Mouse (Mus musculus): ENCODE results near the gene Pip4k2c. TPM values are rescaled to one million over a fixed set of nuclear protein-coding genes. Genes with fewer than 3 reads are reported as not detected.

Gene Pip4k2c
- total RNA-seq, 4 experiments from 2014 or later: 7.6 to 8.8 (median 8.4) TPM

DNA sequence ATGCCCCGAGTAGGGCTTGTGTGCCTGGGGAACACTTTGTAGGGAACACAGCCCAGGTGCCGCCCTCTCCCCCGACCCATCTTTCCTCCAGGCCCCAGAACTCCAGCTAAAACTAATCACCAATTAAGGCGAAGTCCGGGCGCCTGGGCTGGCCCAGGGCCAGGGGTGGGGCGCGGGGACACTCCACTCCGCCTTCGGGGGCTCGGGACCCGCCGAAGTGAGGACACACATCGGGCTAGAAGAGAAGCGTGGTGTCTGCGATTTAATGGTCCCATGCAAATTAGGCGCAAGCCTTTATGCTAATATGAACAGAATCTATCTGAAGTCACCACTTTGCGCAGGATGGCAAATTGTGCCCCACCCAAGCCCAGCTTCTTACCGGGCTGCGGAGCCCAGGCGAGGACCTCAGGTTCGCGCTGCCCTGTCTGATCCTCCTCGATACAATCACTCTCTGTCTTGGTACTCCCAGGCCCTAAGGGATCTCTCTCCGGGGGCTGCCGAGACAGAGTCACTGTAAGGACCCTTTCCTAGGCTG is 22.2 kb downstream of the Pip4k2c start:
- DNase-seq (ENCODE audit: low spot score in 2 of 2): peak in 1 of 2 experiments; percentile 33

DNA sequence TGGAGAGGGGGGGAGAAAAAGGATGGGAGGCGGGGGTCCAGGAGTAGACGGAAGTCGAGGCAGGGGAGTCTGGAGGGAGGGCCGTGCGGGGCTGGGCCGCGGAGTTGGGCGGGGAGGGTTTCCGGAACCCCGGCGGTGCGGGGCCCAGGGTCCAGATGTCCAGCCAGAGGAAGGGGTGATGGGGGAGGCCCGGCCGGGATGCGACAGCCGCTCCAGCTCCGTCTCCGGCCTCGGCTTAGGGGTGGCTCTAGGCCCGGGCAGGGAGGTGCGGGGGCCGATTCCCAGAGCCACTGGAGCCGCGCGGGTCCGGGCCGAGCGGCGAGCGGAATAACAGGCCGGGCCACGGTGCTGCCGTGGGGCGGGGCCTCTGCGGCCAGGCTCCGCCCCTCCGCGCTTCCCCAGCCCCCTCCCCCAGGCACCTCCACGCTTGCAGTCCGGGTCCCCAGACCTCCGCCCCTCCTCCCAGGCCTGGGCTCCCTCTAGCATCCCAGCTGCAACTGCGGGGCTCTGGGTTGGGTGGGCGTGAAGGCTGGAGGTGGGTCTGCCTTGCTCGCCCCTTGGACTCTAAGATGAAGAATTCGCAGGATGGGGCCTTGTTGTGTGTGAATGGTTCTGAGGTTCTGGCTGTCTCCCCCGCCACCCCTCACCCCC is 22.8 kb downstream of the Pip4k2c start:
- peak; percentile 33 to 47 for DNase-seq (ENCODE audit: low spot score in 2 of 2)

DNA sequence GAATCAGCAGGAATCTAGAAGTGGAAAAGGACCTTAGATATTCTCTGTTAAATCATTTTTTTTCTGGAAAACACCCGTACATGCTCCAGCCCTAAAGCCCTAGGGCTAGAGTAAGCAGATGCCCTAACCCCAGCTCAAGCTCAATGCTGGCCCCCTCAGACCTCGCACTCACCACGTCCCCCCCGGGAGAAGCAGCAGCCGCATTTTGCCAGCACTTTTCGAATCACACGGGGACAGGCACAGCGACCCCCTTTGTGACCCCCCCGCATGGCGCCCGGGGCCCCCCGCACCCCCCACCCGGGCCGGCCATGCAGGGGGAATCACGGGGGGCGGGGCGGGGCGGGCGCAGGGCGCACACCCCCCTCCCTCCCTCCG is 23.3 kb downstream of the Pip4k2c start:
- no peak for DNase-seq (ENCODE audit: low spot score in 2 of 2)

DNA sequence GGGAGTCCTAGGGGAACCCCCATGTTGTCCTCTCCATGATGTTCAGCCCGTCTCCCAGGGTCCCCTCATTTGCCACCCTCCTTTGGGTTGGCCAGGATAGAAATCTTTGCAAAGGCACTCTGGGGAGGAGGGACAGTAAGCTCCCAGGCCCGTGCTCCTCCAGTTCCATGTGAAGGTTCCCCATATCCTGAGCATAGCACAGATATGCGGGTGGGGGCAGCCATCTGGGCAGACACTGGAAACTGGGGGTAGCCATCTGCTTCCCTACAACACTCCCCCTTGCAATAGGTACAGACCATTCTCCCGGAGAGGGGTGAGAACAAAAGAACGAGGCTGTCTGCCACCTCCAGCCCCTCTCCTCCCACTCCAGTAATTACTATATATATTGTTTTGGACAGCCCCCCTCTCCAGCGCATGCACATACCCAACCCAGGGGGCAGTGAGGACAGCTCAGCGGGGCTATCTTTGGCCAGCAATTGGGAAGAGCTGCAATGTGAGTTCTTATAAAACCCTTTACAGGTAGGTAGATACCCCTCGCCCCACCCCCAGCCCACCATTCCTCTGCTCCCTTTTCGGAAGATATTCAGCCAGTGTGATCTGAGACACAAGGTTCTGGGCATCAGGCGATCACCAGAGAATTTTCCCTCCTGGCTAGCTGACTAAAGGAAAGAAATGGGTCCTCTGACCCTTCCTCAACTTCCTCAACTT is 23.9 kb downstream of the Pip4k2c start:
- DNase-seq (ENCODE audit: low spot score in 2 of 2): no peak

DNA sequence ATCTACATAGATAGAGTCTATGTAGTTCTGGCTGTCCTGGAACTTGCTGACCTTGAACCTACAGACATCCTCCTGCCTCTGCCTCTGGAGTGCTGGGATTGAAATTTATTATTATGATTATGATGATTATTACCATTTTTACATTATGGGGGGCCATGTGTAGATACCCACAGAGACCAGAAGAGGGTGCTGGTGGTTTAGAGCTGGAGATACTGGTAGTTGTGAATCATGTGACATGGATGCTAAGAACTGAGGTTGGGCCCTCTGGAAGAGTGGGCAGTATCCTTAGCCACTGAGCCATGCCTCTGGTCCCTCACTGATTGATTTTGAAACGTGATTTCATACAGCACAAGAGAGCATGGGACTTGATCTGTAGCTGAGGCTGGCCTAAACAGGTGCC is 24.9 kb downstream of the Pip4k2c start:
- DNase-seq (ENCODE audit: low spot score in 2 of 2): no peak

DNA sequence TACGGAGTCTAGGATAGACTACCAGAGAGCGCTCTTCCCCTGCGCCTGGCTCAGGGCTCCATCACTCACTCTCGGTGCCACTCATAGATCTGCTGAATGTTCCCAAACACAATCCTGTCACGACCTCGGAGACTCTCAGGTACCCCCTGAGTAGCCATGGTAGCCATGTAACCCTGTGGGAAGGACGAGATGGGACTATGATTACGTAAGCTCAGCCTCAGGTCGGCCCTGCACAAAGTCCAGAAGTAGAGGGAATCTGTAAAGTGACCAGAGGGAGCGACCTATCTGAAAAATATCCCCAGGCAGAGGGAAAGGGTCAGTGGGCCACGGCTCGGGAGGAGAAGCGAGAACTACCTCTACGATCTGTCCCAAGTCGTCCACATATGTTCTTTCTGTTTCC is 25.9 kb downstream of the Pip4k2c start:
- DNase-seq (ENCODE audit: low spot score in 2 of 2): no peak

DNA sequence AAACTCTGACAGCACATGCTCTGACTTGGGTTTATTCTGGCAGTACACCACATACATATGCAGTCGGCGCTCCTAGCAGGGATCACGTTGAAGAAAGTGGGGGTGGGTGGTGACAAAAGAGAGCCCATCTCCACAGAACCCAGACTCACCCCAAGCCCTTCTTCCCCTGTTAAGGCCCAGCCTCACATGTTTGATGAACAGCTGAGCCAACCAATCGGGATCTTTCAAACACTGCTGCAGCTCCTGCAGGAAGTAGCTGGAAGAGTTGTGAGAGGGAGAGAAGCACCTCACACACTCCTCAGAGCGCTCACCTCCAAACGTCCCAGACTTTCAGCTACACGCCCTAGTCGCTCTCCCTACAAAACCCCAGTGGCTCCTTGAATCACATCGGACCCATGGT is 26.3 kb downstream of the Pip4k2c start:
- no peak for DNase-seq (ENCODE audit: low spot score in 2 of 2)

DNA sequence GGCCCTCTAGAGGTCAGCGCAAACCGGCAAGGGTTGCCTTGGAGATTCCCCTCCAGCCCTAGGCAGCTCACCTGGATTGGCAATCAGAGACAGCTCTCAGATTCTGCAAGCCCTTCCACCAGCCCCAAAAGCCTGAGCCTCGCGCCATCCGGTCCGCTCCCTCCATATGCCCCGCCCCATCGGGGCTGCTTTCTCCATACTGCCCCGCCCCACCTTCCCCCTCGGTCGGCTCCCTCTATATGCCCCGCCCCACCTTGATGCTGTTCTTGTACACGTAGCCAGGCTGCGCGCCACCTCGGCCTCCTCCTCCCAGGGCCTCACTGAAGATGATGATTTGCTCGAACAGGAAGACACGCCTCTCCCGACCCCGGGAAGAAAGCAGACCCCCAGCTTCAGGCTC is 27.6 kb downstream of the Pip4k2c start:
- no peak for DNase-seq (ENCODE audit: low spot score in 2 of 2)

DNA sequence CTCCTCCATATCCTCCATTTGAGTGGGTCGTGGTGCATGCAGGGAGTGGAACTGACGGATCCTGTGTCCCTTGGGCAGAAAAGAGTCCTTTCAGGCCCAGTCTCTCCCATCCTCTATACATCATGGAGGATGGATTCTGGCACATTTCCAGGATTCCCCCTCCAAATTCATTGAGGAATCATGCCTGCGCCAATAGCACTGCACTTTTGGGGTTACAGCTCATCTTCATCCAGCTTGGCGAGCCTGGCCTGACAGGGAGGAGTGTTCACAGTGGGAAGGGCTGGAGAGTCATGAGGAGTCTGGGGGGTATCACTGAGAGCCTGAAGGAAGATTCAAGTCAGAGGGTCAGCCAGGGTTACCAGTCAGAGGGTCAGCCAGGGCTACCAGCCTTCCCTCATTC is 28.8 kb downstream of the Pip4k2c start:
- no peak for DNase-seq (ENCODE audit: low spot score in 2 of 2)

DNA sequence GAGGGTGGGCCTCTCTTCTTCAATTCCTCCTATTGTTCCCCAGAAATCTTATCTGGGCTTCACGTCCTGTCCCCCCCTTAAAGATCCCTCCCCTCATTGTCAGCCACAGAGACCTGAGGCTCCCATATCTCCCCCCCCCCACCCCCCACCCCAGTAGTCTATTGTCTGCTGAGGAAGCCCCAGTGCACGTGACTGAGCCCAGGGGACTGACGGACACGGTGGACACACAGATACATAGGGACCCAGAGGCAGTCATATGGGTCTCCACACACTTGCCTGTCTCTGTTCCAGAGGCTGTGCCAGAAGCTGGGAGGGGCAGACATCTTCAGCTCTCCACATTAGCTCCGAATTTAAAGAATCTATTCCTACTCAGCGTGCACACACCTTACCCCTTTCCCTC is 29.8 kb downstream of the Pip4k2c start:
- no peak for DNase-seq (ENCODE audit: low spot score in 2 of 2)

DNA sequence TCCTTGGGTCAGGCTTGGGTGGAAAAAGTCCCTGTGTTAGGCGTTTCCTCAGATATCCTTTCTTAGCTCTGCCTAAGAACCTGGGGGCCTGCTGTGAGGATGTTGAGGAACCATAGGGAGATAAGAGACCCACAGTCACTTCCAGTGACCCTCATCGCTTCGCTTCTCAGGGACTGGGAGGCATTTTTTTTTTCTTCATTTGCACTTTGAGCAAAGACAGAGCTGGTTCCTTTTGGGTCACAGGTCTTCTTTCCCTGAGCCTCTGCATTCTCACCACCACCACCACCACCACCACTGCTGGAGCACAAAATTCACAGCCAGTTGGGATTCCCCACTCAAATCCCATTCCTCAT is 30.7 kb downstream of the Pip4k2c start:
- DNase-seq (ENCODE audit: low spot score in 2 of 2): no peak

DNA sequence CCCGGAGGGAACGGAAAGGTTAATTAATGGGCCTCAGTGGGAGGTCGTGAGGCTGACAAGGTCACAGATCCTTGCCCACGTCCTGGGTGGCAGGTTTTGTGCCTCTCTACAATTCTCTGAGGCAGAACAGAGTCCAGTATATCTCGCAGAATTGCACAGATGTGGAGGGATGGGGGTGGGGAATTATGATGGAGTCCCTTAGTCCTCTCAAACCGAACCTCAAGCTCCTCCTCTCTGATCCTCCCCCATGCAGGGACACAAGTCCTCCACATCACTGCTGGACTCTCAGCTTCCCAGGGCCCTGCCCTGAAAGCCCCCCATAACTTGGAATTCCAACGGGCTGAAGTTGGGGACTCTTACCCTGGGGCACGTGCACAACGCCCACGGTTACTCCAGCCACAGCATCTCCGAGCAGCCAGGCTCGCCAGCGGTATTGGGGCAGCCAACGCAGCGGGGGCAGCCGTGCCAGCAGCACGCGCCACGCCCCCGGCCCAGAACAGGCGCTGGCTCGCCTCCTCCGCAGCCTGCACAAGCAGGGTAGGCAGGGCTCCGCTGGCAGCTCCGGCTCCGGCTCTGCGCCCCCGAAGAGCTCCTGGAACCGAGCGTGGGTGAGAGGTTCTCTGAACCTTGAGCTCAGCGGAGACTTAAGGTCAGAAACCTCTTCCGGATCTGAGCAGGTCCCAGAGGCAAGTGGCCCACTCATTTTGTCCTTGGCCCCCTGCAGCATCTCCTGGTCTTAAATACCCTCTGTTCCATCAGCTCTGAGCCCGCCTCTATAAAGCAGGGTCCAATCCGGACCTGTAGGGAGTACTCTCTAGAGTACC is 31.3 kb downstream of the Pip4k2c start, which contains the start of gene Slc26a10:
TSS of gene Slc26a10 (minus strand) at position 775 of the 824 bp plus-strand sequence.
- DNase-seq (ENCODE audit: low spot score in 2 of 2): no peak

DNA sequence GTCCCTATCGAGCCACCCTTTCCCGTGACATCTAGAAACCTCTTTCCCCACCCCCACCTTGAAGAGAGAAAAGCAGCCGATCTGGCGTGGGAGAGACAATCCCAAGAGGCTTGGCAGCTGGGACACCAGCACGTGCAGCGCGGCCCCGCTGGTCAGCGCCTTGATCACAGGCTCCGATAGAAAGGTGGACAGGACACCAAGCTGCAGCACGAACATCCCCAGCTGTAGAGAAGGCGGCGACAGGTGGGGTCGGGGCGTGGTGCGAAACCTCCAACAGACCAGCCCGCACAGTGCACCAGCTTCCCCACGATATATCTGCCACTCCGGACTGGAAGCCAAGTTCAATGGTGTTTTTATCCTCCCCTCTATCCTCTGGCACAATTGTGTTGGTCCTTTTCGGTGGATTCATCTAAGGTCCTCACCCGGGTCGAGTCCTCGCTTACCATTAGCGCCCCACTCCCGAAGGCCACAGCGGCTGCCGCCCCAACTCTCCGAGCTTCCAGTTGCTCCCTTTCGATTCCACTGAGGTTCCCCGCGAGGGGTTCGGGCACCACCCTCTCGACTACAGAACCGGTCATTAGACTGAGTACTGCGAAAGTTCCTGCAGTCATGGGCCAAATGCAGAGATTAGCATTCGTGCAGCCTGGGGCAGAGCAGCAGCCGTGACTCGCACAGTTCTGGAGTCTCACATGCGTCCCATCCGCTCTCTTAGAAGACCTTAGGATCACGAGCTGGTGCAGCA is 32.9 kb downstream of the Pip4k2c start:
- DNase-seq (ENCODE audit: low spot score in 2 of 2): no peak

DNA sequence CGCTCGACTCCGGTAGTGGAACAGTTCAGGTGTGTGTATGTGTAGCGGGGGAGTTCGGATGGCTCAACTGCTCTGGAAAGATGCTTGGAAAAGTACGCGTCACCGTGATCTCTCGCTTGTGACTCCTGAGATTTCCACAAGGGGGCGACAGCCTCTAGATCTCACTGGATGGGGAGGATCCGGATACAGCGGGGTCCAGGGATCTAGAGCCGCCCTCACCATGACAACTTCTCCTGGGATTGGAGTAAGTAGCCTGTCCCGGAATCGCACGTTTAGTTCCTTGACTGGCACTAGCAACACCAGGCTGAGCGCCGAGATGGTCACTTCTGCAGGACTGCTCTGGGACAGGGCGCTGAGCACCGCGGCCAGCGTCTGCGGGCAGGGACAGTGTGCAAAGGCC is 33.7 kb downstream of the Pip4k2c start:
- DNase-seq (ENCODE audit: low spot score in 2 of 2): peak; percentile 42 to 46

DNA sequence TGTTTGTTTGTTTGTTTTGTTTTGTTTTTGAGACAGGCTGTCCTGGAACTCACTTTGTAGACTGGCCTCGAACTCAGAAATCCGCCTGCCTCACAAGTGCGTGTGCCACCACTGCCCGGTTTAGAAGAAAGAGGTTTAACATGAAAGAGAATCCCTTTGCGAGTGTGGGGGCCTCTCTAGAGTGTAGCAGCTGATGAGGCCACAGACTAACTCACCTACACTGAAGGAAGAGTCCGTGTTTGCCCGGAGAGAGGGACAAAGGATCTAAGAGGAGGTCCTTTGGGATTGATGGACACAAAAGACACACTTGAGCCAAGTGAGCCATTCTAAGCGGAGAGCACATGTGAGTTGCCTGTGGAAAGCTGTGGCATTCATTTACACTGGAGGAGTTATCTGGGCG is 34.1 kb downstream of the Pip4k2c start:
- DNase-seq (ENCODE audit: low spot score in 2 of 2): no peak

DNA sequence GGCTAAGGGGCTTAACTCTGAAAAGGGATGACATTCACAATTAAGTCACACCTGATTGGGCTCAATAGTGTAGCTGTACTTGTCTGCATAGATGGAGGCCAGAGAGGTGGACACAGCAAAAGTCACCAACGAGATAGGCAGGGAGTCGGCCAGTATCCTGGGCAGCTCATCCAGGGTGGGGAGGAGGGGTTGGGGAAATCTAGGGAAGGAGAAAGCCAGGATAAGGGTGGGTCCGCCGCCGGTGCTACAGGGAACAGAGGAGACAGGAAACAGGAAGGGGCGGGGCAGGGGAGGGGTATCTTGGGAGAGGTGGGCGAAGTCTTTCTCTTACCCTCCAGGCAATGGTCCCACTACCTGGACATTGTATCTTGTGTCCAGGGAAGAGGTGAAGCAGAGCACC is 34.6 kb downstream of the Pip4k2c start:
- DNase-seq (ENCODE audit: low spot score in 2 of 2): peak in 1 of 2 experiments; percentile 1

DNA sequence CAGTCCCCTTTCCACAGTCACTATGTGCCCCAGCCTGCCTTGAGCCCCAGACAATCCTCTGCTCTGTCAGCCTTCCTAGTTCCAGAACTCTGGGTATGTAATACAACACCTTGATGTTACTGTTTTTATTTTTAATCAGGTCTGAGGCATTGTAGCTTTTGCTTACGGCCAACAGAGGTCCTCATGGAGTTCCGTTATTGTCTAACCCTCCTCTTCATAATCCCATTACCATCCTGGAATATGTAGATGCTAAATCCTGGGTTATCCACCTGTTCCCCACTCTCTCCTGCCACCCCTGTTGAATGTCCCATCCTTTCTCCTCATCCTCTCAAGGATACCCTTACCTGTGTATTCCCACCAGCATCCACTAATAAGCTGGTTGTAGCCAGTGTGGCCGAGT is 35.2 kb downstream of the Pip4k2c start:
- DNase-seq (ENCODE audit: low spot score in 2 of 2): no peak

DNA sequence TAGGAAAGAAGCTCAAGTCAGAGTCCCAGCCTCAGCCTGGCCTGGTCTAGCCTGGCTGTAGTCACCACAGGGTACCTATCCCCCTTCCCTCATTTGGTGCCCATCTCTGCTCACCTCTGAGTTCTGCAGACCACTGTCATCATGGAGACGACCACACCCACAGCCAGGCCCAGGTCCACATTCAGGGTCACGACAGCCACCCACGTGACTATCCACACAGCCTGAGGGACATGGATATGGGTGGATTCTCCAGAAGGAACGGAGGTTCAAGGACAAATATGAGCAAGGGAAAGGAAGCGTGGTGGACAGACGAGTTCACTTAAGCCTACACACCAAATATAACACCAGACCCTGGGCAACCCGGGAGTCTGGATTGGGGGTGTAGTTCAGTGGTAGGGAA is 37.2 kb downstream of the Pip4k2c start:
- no peak for DNase-seq (ENCODE audit: low spot score in 2 of 2)

DNA sequence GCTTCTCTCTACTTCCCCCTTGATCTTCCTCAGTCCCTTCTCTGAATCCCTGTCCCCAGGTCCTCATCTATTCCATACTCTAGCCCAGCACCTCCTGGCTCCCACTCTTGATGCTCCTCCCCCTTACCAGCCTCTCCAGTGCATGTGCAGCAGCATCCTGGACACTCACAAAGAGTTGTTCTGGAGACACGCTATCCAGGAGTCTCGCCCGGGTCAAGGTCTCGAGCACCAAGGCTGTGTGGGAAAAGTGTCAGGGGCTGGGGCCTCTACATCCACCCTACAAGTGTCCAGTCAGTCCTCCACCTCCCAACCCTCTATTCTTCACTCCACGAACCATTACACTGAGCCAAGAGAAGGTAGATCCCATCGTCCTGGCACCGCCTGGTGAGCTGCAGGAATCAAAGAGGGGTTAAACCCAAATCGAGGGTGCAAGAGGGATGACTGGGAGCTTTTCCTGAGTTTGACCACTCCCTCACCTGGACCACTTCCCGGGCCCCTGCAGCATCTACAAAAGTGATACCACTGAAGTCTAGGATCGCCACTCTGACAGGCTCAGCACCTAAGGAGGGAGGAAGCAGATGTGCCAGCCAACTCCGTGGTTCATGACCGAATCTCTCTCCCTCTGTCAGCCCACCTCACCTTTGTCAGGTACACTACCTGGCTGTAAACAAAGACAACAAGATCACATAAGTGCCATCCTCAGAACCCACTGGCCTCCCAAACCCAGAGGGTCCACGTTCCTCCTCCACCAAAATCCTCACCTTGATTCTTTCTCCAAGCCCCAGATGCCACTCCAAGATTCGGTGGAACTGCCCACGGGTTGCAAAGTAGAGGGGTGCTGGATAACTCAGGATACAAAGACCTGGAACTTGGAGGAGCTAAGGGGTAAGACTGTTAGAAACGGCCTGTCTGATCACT is 38.0 kb downstream of the Pip4k2c start:
- no peak for DNase-seq (ENCODE audit: low spot score in 2 of 2)

DNA sequence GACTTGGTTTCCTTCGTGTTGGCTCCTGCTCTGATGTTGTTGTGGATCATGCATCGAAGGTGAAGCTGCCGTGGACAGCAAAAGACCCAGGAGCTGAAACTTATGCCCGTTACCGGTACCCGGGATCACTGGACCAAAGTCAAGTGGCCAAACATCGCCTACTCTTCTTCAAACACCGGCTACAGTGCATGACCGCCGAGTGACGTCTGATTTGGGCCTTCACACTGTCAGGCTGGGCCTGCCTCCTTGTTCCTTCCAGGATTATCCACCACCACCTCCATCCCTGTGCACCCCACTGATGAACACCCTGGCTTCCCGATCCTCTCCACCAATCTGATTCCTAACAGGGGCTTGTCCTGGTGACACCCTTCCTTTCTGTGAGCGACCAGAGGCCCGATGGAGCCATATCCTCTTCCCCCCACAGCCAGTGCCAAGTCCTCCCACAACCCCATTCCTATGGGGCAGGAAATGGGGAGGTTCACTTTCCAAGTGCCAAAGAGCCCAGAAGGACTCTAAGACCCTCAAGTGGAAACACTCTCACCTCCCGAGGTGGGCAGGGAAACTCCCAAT is 39.7 kb downstream of the Pip4k2c start:
- DNase-seq (ENCODE audit: low spot score in 2 of 2): no peak
